Mouse (Mus musculus) neutrophil, adult 5-6 weeks (primary cell): ENCODE results near the gene 4933425L06Rik. TPM values are rescaled to one million over a fixed set of nuclear protein-coding genes. Genes with fewer than 3 reads are reported as not detected.

Source experiments
- ATAC-seq: fragments of 151-379, 151-347 bp; 2 replicates; pipeline ENCODE4 v1.8.0; 2017; ENCODE audit warnings: mild to moderate bottlenecking, moderate TSS enrichment; ENCODE audit not compliant: insufficient number of reproducible peaks, poor library complexity, low FRiP score, severe bottlenecking; ENCODE audit errors: extremely low read depth
- total RNA-seq: library from RNA; stranded (forward); fragments of 200-1000 nt; gene quantifications from 2 replicates; pipeline ENCODE4 v1.2.3, GENCODE M21; 2017

Gene 4933425L06Rik
- total RNA-seq, result not detected in 2 replicates

DNA sequence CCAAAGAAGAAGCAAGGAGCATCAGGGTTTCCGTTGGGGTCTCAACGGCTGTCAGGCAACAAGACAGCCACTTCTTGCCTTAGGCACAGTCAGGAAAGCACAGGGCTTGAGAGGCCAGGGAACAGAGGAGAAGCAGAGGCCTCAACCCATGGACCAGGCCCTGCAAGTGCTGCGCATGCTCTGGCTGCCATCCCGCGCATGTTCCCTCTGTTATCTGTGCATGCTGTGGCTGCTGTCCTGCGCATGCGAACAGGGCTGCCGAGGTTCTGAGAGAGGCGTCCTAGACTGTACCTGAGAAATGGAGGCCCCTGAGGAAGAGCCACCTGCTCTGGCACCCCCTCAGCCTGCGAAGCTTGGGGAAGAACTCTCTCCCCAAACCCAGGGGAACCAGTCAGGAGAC lies at the start of gene 4933425L06Rik:
TSS of gene 4933425L06Rik (plus strand) at position 261 of the 400 bp plus-strand sequence.
- no peak for ATAC-seq

DNA sequence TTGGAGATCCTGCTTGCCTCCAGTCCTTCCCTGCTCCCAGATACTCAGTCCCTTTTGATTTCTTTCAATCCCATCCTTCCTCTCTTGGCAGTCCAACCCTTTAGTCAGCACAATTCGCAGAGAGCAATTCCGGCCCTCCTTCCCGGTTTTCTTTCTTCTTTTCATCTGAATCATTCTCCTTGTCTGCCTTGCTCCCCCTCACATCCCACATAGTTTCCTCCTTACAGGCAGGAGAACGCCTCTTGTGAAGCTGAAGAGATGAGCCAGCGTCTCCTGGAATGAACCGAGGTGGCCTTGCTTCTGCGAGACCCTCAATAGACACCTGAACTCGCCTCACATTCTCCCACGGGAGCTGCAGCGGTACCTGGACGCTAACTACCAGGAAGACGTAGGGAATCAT lies 44.1 kb upstream of the 4933425L06Rik start:
- no peak for ATAC-seq

DNA sequence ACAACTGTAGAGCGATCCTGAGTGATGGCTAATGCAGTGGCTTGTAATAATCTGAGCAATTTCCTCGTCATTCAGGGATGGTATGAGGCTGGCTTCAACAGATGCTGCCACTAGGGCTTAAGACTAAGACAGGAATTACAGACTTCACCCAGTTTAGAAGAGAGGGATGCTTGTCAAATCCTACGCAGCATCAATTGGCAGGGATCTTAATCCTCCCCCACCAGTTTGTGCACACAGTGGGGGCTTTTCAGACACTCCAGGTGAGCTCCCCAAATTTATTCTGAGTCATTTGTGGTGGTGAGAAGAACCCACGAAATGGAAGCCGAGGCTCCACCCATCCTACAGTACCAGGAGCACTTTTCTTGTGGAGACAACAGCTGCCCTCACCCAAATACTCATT lies 43.6 kb upstream of the 4933425L06Rik start:
- ATAC-seq, result no peak

DNA sequence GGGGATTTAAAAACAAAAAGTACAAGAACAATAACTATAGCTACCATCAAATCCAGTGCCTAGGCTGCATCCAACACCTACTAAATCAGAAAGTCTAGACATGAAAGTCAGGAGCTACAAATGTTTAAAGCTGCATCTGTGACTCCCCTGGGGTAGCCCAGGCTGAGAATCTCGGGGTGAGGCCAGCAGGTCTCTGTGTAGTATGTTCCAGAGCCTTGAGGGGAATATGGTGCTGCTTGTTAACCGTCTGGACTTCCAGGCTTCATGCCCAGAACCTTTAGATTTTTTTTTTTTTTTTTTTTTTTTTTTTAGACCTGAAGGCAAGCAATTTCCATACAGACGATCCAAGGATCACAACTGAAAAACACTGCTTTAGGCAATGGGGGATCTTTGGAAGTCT lies 38.0 kb upstream of the 4933425L06Rik start:
- ATAC-seq, result no peak

DNA sequence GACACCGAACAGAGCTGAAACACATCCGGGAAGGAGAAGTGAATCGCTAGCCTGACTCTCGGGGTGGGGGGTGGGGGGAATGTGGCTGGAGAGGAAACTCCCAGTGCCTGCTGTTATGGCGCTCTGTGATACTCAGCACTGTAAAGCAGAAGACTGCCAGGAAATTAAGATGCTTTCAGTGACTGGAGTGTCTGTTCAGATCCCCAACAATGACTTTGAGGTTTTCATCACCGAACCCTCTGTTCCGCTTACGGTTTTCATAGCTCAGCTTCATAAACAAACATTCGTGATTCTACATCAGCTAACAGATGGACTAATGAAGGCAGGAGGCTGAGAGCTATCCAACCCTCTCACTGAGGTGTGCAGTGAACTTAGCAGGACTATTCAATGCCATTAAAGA lies 34.5 kb upstream of the 4933425L06Rik start:
- ATAC-seq, result no peak

DNA sequence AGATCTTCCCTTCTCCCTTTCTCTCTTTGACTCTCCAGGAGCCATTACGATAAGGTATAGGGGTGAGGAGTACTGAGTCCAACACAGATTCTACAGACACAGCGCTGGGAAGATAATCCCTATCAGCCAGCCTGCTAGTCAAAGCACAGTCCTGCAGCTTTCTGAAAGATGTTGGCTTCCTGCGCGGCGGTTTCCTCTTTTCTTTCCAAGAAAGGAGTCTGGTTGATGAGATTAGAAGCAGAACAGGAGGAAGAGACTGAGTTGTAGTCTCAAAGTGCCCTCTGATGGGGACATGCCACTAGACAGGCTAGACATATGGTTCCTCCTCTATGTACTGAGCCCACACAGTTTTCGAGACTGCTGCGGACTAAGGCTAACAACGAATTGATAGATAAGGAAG lies 33.3 kb upstream of the 4933425L06Rik start:
- ATAC-seq, result no peak

DNA sequence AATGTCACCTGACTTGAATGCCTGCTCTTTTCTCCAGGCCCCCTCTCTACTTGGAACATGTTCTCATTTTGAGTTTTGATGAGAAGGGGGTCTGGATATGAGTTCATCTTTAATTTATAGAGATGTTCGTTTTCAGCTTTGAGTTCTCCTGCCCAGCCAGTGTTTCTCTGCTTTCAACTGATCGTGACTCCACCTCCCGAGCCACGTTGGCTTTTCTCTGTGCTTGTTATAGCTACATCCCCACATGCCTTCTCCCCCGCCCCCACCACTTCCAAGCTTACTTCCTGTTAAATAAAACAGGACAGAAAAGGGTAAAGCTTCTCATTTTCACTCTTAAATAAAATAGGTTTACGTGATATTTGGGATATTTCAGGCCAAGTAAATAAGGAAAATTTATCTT lies 30.5 kb upstream of the 4933425L06Rik start:
- ATAC-seq, result no peak

DNA sequence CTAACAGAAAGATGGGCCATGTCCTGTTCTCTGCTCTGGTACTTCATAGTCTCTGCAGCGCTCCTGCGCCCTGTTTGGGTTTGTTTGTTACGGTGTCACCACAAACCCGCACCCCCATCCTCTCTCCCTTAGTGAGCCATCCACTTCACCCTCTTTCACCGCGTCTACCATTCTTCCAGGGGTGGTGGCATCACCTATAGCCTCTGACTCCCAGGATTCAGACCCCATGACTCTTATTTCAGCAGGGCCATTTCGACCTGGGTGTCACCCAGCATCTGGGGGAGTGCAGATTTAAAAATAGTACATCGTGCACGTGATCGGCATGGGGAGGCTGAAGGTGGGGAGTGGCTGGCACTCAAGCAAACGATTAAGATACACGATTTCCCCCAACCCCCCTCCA lies 28.3 kb upstream of the 4933425L06Rik start:
- ATAC-seq, result no peak

DNA sequence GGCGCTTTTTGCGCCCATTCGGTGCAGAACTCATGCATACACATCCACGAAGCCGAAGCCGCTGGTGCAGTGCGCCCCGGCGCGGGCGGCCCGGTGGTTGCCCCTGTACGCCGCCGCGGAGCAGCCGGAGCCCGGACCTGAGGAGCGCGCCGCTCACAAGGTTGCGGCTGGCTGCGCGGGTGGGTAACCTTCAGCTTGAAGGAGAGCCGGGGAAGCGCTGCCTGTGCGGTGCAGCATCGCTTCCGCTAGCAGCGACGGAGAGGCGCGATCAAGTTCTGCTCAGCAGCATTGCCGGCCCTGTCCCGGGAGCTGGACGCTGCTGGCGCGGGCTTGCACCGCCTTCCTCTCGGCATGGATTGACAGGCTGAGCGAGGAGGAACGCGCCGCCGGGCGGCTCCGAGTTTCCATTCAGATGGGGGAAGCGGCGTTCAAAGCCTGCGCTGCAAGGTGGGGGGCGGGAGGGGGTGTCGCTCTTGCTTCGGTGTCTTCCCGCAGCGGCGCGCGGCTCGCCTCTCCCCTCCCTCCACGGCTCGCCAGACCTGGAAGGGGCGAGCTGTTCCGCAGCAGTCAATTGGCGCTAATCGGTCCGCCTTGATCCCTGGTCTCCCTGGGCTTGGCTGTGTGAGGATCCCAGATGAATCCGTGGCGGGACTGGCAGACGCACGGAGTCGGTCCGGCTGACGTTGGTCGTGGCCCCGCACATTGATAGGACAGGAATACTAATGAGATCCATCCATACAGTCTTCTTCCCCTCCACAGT lies 27.6 kb upstream of the 4933425L06Rik start, which contains the start of gene Rgs7bp:
TSS of gene Rgs7bp (minus strand) at position 750 of the 760 bp plus-strand sequence.
- ATAC-seq, result peak; percentile 32; the same call in 1 of the 2 replicates

DNA sequence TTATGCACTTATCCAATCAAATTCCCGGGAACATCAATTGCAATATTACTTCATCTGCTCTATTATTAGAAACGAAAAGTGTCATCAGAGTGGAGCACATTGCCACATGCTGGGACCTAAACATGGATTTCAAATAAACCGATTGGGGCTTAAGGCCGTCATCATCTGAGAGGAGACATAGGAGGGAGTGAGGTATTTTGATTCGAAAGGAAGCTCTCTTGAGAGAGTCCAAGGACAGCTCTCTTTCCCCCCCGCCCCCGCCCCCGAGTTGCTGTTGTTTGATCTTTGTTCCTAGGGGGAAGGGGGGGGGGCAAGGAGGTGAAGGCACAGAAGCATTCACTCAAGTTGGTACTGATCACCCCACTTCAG lies 27.0 kb upstream of the 4933425L06Rik start:
- ATAC-seq, result no peak

DNA sequence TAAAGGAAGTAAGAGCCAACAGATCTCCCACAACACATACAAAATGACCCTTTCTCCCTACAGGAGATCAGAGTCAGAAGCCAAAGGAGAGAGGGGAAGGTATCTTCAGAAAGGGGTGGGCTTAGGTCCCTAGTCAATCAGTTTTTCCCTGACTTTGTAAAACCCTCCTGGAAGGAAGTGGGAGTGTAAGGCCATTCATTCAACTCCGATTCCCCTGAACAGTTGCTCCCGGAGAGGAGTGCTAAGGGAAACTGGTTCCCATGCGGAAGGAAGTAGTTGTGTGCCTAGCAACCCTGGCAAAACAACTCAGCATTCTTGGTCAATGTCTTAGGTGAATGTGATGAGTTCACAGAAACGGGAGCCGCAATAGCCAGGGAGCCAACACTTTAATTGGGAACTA lies 26.5 kb upstream of the 4933425L06Rik start:
- no peak for ATAC-seq

DNA sequence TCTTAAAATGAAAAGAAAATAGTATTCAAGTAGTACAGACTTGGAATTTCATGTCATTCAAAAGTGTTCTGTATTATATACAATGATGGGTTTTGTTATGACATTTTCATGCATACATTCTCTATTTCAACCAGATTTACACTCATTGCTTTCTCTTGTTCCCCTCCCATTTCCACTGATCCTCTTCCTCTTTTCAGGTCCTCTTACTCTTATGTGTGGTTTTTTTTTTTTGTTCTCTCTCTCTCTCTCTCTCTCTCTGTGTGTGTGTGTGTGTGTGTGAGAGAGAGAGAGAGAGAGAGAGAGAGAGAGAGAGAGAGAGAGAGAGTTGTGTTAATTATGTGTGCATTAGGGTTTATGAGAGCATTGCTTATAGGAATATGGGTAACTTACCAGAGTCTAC lies 15.8 kb upstream of the 4933425L06Rik start:
- ATAC-seq, result no peak

DNA sequence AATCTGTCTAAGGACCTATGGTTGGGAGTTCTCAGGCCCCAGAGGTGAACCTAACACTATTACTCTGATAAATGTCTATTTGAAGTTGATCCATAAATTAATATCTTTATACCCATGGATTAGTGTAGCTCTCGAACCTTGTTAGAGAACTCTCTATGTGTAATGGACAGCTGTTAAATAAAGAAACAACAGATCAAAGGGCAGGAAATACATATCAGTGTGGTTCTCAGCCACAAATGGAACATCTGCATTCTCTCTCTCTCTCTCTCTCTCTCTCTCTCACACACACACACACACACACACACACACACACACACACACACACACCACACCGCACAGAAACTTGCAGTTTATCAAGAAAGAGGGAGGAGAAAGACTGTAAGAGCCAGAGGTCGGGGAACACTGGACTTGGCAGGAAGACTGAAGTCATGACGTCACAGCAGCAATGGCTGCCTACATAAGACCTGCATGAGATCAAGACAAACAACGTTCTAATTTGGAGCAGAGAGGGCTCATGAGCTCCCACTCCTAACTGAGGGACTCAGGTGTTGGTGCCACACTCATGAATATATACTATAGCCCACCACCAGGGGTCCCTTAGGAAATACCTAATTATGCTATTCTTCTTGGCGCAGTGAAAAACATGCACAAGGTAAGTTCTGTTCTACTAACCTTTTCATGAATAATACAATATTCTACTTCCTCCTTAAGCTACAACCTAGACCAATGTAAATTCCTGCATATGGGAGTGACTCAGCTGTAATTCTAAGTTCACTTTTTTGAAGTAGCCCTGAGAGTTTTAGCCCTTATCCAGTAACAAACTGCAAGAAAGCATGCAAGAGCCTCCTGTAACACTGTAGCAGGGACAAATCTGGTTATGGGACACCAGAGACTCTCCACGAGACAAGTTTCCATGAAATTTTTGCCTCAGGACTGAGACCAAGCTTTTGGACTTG lies 14.8 kb upstream of the 4933425L06Rik start:
- no peak for ATAC-seq

DNA sequence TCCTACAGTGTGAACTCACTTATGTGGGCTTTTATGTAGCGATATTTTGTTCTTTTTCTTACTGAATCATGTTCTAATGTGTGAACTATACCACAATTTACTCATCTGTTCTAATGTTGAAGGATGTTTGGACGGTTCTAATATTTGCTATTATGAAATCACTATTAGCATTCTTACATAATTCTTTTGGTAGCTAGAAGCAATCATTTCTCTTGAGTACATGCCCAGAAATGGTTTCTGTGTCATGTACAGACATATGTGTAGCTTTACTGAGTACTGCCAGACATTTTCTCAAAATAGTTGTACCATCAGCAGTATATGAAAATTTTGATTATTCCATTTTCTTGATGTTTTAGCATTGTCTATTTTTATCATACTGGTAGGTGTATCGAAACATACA lies 7.4 kb downstream of the 4933425L06Rik start:
- ATAC-seq, result no peak

DNA sequence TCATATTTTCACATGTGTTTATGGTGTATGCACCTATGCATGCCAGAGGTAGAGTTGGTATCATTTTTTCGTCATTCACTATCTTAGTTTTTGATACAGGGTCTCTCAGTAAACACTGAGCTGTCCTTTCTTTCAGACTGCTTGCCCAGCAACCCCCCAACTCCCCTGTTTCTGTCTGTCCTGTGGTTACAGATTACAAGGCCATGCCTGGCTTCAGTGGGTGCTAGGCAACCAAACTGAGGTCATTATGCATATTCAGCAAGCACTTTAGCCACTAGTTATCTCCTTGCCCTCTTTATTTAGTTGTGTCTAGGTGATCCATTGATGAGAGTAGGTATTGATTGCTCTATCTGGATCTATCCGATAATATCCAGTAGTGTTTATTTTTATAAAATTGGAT lies 14.4 kb downstream of the 4933425L06Rik start:
- no peak for ATAC-seq

DNA sequence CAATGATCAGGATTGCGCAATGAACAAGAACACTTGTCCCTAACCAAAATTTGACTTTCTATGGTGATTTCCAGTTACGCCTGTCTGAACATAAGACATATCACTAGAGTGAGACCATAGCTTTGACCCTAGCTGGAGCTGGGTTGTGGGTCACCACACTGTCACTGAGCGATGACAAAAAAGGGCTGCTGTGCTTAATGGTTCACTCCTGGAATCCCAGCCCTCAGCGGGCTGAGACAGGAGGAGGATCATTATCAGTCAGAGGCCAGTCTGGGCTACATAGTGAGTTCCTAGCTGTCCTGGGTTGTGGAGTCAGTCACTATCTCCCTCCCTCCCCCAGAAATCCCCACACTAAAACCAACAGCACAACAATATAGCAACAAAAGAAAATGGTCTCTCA lies 18.8 kb downstream of the 4933425L06Rik start:
- ATAC-seq, result no peak

DNA sequence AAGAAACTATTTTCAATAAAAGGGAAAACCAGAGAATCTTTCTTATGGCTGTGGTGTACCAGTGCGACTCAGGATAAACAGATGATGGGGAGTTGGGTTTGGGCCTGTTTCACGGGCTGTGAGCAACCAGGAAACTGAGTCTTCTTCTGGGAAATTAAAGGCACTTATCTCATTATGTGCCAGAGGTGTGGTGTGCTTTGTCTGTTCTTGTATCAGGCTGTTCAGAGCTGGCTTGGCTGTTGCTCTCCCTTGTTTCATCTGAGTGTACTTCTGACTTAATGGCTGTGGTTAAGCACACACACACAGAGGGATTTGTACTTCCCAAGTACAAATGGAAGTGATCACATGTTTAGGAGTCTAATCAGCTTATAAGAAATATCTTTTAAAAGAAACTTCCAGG lies 22.5 kb downstream of the 4933425L06Rik start:
- no peak for ATAC-seq

DNA sequence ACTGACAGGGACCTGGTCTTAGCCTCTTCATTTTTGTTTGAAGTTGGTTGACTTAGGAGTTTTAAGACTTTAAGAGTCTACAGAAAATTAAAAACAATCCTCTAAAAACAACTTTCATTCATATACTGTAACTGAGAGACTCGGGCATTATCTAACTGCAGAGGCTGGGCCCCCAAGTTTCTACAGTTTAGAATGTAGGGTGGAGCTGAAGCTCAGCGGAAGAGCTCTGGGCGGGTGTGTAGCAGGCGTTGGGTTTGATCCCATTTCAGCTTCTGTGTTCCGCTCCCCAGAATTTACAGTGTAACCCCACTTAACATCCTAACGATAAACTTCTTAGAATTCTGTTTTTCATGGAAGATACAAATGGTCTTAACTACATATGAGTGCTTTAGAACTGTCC lies 29.7 kb downstream of the 4933425L06Rik start:
- no peak for ATAC-seq

DNA sequence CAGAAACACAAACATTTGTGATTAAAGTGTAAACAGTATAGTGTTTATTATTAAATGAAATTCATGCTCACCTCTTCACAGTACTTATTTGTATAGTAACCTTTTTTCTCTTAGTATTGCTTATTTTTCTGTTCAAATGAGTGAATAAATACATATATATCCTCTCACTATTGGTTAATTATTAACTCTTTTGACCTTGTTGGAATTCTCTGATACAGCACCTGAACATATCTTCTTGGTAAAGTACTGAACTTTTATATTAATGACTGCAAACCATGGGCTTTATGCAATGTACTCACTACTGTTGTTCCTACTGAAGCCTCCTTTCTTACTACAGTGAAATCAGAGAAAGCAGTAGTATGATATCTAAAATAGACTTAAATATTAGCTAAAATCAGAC lies 39.7 kb downstream of the 4933425L06Rik start:
- ATAC-seq, result no peak

DNA sequence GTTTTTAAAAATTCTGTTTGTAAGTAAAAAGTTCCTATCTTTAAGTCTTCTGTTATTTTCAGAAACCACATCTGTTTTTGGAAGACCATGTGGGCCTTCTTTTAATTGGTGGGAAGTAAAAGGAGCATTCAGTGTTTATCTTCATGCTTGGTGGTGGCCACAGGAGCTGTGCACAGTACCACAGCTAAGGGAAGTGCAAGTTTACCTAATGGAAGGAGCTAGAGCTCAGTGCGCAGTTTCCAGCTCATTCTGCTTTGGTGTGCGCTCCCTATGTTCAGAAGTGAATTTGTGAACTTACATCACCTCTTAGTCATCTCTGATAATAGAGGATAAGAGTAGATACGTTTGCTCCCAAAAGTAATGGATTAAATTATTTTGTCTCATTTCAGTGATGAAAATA lies 40.2 kb downstream of the 4933425L06Rik start:
- no peak for ATAC-seq
